Mouse (Mus musculus) liver, embryonic 16.5 days (tissue): ENCODE data around the gene Fggy. TPM values are rescaled to one million over a fixed set of nuclear protein-coding genes. Genes with fewer than 3 reads are reported as not detected.

Source experiments
- ATAC-seq: fragments of 200-750 bp; cut with Nextera tagmentation; 2 replicates; pipeline ENCODE4 v1.8.0; 2017; ENCODE audit warnings: low read depth, mild to moderate bottlenecking, moderate number of reproducible peaks, moderate library complexity
- H3K27ac ChIP-seq: fragments of 300-500 bp; sonication (generic); 2 replicates; pipeline ENCODE4 v1.5.1; 2014; ENCODE audit warnings: mild to moderate bottlenecking, low read length
- H3K27me3 ChIP-seq: fragments of 300-500 bp; sonication (generic); 2 replicates; pipeline ENCODE4 v1.6.1; 2014; ENCODE audit warnings: low read depth, low read length, mixed read lengths; ENCODE audit not compliant: control insufficient read depth, insufficient read depth
- H3K36me3 ChIP-seq: fragments of 300-500 bp; sonication (generic); 2 replicates; pipeline ENCODE4 v1.6.1; 2014; ENCODE audit warnings: mild to moderate bottlenecking; ENCODE audit not compliant: control insufficient read depth, insufficient read depth
- H3K4me1 ChIP-seq: fragments of 300-500 bp; sonication (generic); 2 replicates; pipeline ENCODE4 v1.6.1; 2014; ENCODE audit warnings: low read depth, low read length, mixed read lengths; ENCODE audit not compliant: control insufficient read depth
- H3K4me2 ChIP-seq: fragments of 300-500 bp; sonication (generic); 2 replicates; pipeline ENCODE4 v1.6.1; 2014; ENCODE audit warnings: low read depth, low read length, mixed read lengths
- H3K4me3 ChIP-seq: fragments of 300-500 bp; sonication (generic); 2 replicates; pipeline ENCODE4 v1.5.1; 2014; ENCODE audit warnings: low read depth, mild to moderate bottlenecking, low read length
- H3K9ac ChIP-seq: fragments of 300-500 bp; sonication (generic); 2 replicates; pipeline ENCODE4 v1.6.1; 2014; ENCODE audit warnings: low read depth, low read length
- H3K9me3 ChIP-seq: fragments of 300-500 bp; sonication (generic); replicated peaks from 2 replicates; pipeline ENCODE4 v1.6.1; 2016; ENCODE audit warnings: low read length; ENCODE audit not compliant: control insufficient read depth
- WGBS: fragments of 180-500 bp; shearing (Covaris S2); extraction: QIAGEN DNeasy Blood & Tissue Kit; methylation state at CpG from one replicate; pipeline ENCODE4 v1.1.7; 2014; ENCODE audit not compliant: insufficient replicate concordance; 5-methylcytosine and 5-hydroxymethylcytosine counted together
- polyA plus RNA-seq: library from polyadenylated mRNA; unstranded; fragments of >200 nt; fragmentation: Nextera tagmentation; extraction: Ambion mirVana; gene quantifications from 2 replicates; pipeline ENCODE4 v1.2.1, GENCODE M21; 2015

Gene Fggy
- polyA plus RNA-seq, 1 experiment from 2014 or later = 45.3 TPM

- 78% methylated on average over 2 of the region's 2 CpGs for WGBS
- H3K4me2 ChIP-seq = no peak overlapping the region
- H3K27me3 ChIP-seq = no peaks in the 10 kb centered on the region
- peaks cover 2% of the 10 kb centered on the region for H3K4me1 ChIP-seq
- H3K9me3 ChIP-seq = no peaks in the 10 kb centered on the region
- no peak overlapping the region for H3K9ac ChIP-seq
- ATAC-seq = no peak
- H3K36me3 ChIP-seq = no peaks in the 10 kb centered on the region
- H3K4me3 ChIP-seq = no peak overlapping the region
- H3K27ac ChIP-seq = no peak overlapping the region
Measured at GRCm38 (mm10) chr4:95830320-95830719, 273.0 kb downstream of the Fggy start.

DNA sequence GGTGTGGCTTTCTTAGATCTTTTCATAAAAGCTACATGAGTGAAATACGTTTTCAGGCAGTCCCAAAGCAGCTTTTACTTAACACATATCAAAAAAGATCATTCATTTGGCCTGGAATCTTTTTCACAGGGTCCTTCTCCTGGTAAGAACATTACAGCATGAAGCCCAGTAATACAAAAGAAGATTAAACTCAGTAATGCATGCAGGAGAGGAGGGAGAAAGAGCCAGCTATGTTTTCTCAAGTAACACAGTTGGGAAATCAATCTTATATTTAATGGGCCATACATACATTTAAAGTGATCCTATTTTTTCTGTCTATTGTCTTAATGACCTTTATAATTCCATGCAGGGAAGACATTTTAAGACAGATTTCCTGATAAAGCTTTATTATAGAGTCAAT is 282.6 kb downstream of the Fggy start:
- no peak overlapping the region for H3K4me3 ChIP-seq
- no peak overlapping the region for H3K4me2 ChIP-seq
- no peak for ATAC-seq
- 53% methylated on average over 1 of the region's 1 CpGs for WGBS
- no peaks in the 10 kb centered on the region for H3K27me3 ChIP-seq
- no peak overlapping the region for H3K27ac ChIP-seq
- H3K36me3 ChIP-seq = no peaks in the 10 kb centered on the region
- no peak overlapping the region for H3K9ac ChIP-seq
- no peaks in the 10 kb centered on the region for H3K4me1 ChIP-seq
- no peaks in the 10 kb centered on the region for H3K9me3 ChIP-seq

DNA sequence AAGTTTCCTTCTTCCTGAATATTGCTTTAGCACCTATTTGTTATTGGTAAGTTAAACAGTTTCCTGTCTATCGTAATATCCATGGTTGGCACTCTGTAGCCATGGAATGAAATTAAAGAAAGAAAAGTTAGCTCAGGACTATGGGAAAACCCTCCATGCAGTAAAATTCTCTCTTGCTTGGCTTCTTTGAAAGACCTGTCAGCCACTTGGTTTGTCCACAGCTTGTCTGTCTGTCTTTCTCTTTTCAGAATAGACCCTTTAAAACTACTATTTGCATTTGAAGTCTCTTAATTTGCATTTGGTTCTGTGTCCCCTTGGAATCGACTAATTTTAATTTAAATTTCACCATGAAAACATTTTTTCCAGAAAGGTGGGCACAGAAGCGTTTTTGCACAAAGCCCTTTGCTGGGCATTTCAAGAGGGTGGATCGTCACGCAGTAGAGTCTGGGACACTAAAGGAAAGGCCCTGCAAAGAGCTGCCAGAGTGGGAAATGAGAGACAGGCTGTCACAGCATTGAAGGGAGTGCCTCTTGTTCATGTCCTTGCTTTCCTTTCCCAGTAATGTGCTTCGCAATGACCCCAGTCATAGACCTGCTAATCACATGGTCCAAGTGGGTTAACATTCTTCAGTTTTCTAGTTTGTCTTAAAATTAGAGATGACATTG is 283.2 kb downstream of the Fggy start:
- Histone ChIP-seq H3K9ac (no peak overlapping the region), H3K27ac (no peak overlapping the region), H3K4me1 (no peaks in the 10 kb centered on the region), H3K36me3 (no peaks in the 10 kb centered on the region), H3K27me3 (no peaks in the 10 kb centered on the region), H3K4me2 (no peak overlapping the region), H3K9me3 (no peaks in the 10 kb centered on the region), H3K4me3 (no peak overlapping the region)
- no peak for ATAC-seq
- WGBS = 68% methylated on average over 6 of the region's 6 CpGs

- peak; percentile 59; the same call in 1 of the 2 replicates for ATAC-seq
- WGBS = 35% methylated on average over 6 of the region's 6 CpGs
- H3K36me3 ChIP-seq = no peaks in the 10 kb centered on the region
- no peak overlapping the region for H3K9ac ChIP-seq
- H3K4me1 ChIP-seq = no peaks in the 10 kb centered on the region
- no peaks in the 10 kb centered on the region for H3K27me3 ChIP-seq
- no peak overlapping the region for H3K4me3 ChIP-seq
- no peaks in the 10 kb centered on the region for H3K9me3 ChIP-seq
- no peak overlapping the region for H3K4me2 ChIP-seq
- H3K27ac ChIP-seq = no peak overlapping the region
Measured at GRCm38 (mm10) chr4:95845981-95846617, 288.8 kb downstream of the Fggy start.

- no peaks in the 10 kb centered on the region for H3K36me3 ChIP-seq
- no peak overlapping the region for H3K4me2 ChIP-seq
- H3K27me3 ChIP-seq = no peaks in the 10 kb centered on the region
- no peaks in the 10 kb centered on the region for H3K9me3 ChIP-seq
- no peak overlapping the region for H3K4me3 ChIP-seq
- H3K27ac ChIP-seq = no peak overlapping the region
- no peak for ATAC-seq
- H3K9ac ChIP-seq = no peak overlapping the region
- no peaks in the 10 kb centered on the region for H3K4me1 ChIP-seq
Measured at GRCm38 (mm10) chr4:95847219-95847618, 289.9 kb downstream of the Fggy start.

- ATAC-seq = no peak
- Histone ChIP-seq H3K9ac (no peak overlapping the region), H3K4me2 (no peak overlapping the region), H3K27me3 (no peaks in the 10 kb centered on the region), H3K36me3 (no peaks in the 10 kb centered on the region), H3K4me1 (no peaks in the 10 kb centered on the region), H3K27ac (no peak overlapping the region), H3K4me3 (no peak overlapping the region), H3K9me3 (no peaks in the 10 kb centered on the region)
- 59% methylated on average over 3 of the region's 3 CpGs for WGBS
Measured at GRCm38 (mm10) chr4:95847664-95848063, 290.4 kb downstream of the Fggy start.

DNA sequence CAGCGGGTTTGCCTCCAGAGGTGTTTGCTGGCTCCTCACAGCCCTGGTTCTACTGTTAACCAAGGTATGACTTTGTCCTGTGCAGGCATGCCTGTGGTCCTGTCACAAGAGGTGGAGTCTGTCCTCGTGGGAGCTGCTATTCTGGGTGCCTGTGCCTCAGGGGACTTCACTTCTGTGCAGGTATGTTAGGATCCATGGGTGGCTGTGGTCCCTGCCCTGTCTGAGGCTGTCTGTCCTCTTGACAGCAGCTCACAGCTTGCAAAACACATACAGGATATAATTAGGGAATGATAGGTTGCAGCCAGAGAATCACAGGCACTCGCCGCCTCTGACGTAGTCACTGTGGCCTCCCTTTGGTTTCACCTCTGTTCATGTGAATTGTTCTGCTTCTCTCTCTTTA is 292.2 kb downstream of the Fggy start:
- WGBS = 47% methylated on average over 5 of the region's 5 CpGs
- ATAC-seq = no peak
- no peaks in the 10 kb centered on the region for H3K9me3 ChIP-seq
- H3K27me3 ChIP-seq = no peaks in the 10 kb centered on the region
- H3K27ac ChIP-seq = 0 out of 2 replicates have a peak overlapping the region, but pooled peaks have one; percentile 25
- H3K4me1 ChIP-seq = no peaks in the 10 kb centered on the region
- H3K36me3 ChIP-seq = no peaks in the 10 kb centered on the region
- no peak overlapping the region for H3K4me2 ChIP-seq
- no peak overlapping the region for H3K4me3 ChIP-seq
- no peak overlapping the region for H3K9ac ChIP-seq

DNA sequence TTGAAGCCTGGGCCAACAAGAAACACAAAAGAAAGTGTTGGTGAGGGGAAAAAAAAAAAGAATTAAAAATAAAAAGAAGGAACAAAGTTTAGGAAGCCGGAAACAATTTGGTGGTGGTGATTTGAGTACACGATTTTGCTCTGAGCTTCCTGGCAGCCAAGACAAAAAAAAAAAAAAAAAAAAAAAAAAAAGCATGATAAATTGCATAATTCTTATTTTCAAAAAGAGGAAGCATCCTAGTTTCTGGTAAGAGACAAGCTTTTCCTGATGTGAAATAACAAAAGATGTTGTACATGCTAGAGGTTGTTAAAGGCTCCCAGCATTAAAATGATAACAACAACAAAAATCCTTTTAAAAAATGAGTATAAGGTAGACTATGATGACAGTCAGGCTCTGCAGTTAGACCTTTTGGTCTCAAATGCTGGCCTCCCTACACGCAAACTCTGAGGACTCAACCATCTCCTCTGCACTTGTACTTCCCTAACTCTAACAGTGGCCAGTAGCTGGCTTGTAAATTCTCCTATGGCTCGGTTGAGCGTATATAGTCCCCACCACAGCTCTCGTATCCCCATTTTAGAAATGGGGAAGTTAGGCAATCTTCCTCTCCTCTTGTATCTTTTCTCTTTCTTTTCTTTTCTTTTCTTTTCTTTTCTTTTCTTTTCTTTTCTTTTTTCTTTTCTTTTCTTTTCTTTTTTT is 292.9 kb downstream of the Fggy start:
- H3K4me1 ChIP-seq = no peaks in the 10 kb centered on the region
- peak overlapping the region; percentile 53; the same call in 1 of the 2 replicates for H3K27ac ChIP-seq
- ATAC-seq = peak; percentile 48; the same call in 1 of the 2 replicates
- WGBS = 30% methylated on average over 6 of the region's 6 CpGs
- no peak overlapping the region for H3K4me3 ChIP-seq
- H3K9me3 ChIP-seq = no peaks in the 10 kb centered on the region
- no peak overlapping the region for H3K9ac ChIP-seq
- no peaks in the 10 kb centered on the region for H3K36me3 ChIP-seq
- H3K4me2 ChIP-seq = no peak overlapping the region
- H3K27me3 ChIP-seq = no peaks in the 10 kb centered on the region

DNA sequence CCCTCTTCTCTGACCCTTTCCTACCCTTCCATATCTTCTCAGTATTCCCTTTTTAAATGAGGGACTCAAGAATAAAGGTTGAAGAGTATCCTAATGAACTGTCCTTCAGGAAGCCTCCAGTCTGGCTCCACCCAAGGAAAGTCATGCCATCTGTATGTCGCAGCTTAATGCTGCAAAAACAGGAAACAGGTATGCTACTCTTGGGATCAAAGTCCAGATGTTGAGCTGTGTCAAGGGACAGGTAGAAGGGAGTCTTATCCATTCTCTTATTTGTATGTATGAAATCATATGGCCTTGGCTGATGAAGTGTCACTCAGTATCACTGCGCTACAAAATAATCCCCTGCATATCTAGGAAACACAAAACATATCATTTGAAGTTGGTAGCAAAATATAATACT is 294.9 kb downstream of the Fggy start:
- WGBS = 63% methylated on average over 2 of the region's 2 CpGs
- H3K27me3 ChIP-seq = no peaks in the 10 kb centered on the region
- H3K36me3 ChIP-seq = no peaks in the 10 kb centered on the region
- no peak for ATAC-seq
- no peak overlapping the region for H3K4me3 ChIP-seq
- H3K27ac ChIP-seq = no peak overlapping the region
- H3K9ac ChIP-seq = no peak overlapping the region
- no peaks in the 10 kb centered on the region for H3K9me3 ChIP-seq
- no peak overlapping the region for H3K4me2 ChIP-seq
- H3K4me1 ChIP-seq = no peaks in the 10 kb centered on the region
